Mouse (Mus musculus) liver, adult 2 months (tissue): Measurements from ENCODE around the gene Fam160b1. TPM values are rescaled to one million over a fixed set of nuclear protein-coding genes. Genes with fewer than 3 reads are reported as not detected.
A peak's percentile ranks its signal among the peaks of the same experiment; 100 is the strongest.

ENCODE experiments used
- DNase-seq: peaks from one replicate; pipeline ENCODE4 v3.0.0-alpha.2; 2011; ENCODE audit warnings: low read depth, low spot score; ENCODE audit errors: extremely low read depth
- H3K27ac ChIP-seq: fragments of 200-500 bp; replicated peaks from 2 replicates; pipeline ENCODE4 v1.5.1; 2012; ENCODE audit warnings: low read depth, mild to moderate bottlenecking, control low read depth, inconsistent platforms, low read length; ENCODE audit not compliant: insufficient read depth
- H3K27me3 ChIP-seq: fragments of 200-500 bp; 2 replicates; pipeline ENCODE4 v1.6.1; 2012; ENCODE audit warnings: mild to moderate bottlenecking, moderate library complexity, low read length, inconsistent platforms; ENCODE audit not compliant: control insufficient read depth, insufficient read depth
- H3K36me3 ChIP-seq: fragments of 200-500 bp; 2 replicates; pipeline ENCODE4 v1.6.1; 2012; ENCODE audit warnings: low read length, inconsistent platforms; ENCODE audit not compliant: control insufficient read depth, insufficient read depth
- H3K4me1 ChIP-seq: fragments of 200-500 bp; 2 replicates; pipeline ENCODE4 v1.6.1; 2011; ENCODE audit warnings: low read length; ENCODE audit not compliant: control insufficient read depth, insufficient read depth
- H3K4me3 ChIP-seq: fragments of 200-500 bp; 2 replicates; pipeline ENCODE4 v1.5.1; 2011; ENCODE audit warnings: low read depth, mild to moderate bottlenecking, control low read depth, low read length, moderate library complexity; ENCODE audit not compliant: insufficient read depth
- H3K79me2 ChIP-seq: fragments of 200-500 bp; 2 replicates; pipeline ENCODE4 v1.6.1; 2012; ENCODE audit warnings: inconsistent platforms, mild to moderate bottlenecking, low read length, moderate library complexity; ENCODE audit not compliant: control insufficient read depth, insufficient read depth
- H3K9ac ChIP-seq: fragments of 200-500 bp; 2 replicates; pipeline ENCODE4 v1.6.1; 2012; ENCODE audit warnings: low read depth, mild to moderate bottlenecking, control low read depth, inconsistent platforms, low read length
- CTCF ChIP-seq: fragments of 200-500 bp; IDR thresholded peaks from 2 replicates; pipeline ENCODE4 v1.5.1; 2011; ENCODE audit warnings: low read depth, low read length, control low read depth
- POLR2A ChIP-seq: fragments of 200-500 bp; IDR thresholded peaks from 2 replicates; pipeline ENCODE4 v1.6.1; 2011; ENCODE audit warnings: low read length, control low read depth; ENCODE audit not compliant: insufficient read depth; ENCODE audit errors: extremely low read depth
- WGBS: fragments of 180-500 bp; shearing (Covaris S2); methylation state at CpG from one replicate; pipeline ENCODE4 v1.1.7; 2018; 5-methylcytosine and 5-hydroxymethylcytosine counted together
- polyA plus RNA-seq: library from polyadenylated mRNA; depleted of rRNA; stranded (reverse); fragments of >200 nt; gene quantifications from 2 replicates; pipeline ENCODE4 v1.2.3, GENCODE M21; 2012
- total RNA-seq: library from RNA; depleted of rRNA; stranded (reverse); fragments of >200 nt; gene quantifications from 2 replicates; pipeline ENCODE4 v1.2.3, GENCODE M21; 2014

Gene Fam160b1
- total and polyA plus RNA-seq, 2 experiments = 10.9 to 18.4 TPM

GRCm38 (mm10) chr19:57375746-57376145 lies 15.3 kb downstream of the Fam160b1 start:
- no peaks in the 10 kb centered on the region for H3K27me3 ChIP-seq
- no peak for DNase-seq
- H3K9ac ChIP-seq = no peak overlapping the region
- H3K4me3 ChIP-seq = no peak overlapping the region
- H3K79me2 ChIP-seq = peaks cover 5% of the 10 kb centered on the region; the same call in 1 of the 2 replicates
- H3K4me1 ChIP-seq = peaks cover 24% of the 10 kb centered on the region
- no peak overlapping the region for H3K27ac ChIP-seq
- TF ChIP-seq POLR2A = no peak
- no peak for TF ChIP-seq CTCF
- H3K36me3 ChIP-seq = peaks cover 69% of the 10 kb centered on the region
- 94% methylated on average over 11 of the region's 11 CpGs for WGBS

GRCm38 (mm10) chr19:57377043-57377703 lies 16.7 kb downstream of the Fam160b1 start:
- Histone ChIP-seq H3K9ac (peak overlapping the region; percentile 39), H3K27ac (peak overlapping the region; percentile 88), H3K79me2 (peaks cover 5% of the 10 kb centered on the region; the same call in 1 of the 2 replicates), H3K27me3 (no peaks in the 10 kb centered on the region), H3K4me3 (no peak overlapping the region), H3K36me3 (peaks cover 71% of the 10 kb centered on the region), H3K4me1 (peaks cover 24% of the 10 kb centered on the region)
- peak; percentile 95 for DNase-seq
- WGBS = 31% methylated on average over 14 of the region's 14 CpGs
- TF ChIP-seq CTCF = no peak
- no peak for TF ChIP-seq POLR2A

DNA sequence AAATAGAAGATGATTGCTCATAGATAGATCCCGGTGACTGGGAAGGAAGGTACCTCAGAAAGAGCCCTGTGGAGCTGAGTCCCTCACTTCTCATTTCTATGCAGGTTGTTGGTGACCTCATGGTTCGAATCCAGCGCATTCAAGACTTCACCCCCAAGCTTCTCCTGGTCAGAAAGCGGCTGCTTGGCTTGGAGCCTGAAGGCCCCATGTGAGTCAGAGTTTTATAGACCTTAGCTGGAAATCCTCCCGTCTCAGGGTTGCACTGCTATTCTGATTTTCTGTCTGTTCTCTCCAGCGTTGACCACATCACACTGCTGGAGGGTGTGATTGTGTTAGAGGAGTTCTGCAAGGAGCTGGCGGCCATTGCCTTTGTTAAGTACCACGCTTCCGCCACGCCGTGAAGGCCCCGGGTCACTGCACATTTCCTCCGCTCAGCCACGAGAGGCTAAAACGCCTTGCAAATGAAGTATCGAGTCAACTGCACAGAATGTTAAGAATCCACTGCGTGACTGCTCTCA lies 25.8 kb downstream of the Fam160b1 start:
- Histone ChIP-seq H3K27me3 (no peaks in the 10 kb centered on the region), H3K27ac (no peak overlapping the region), H3K9ac (no peak overlapping the region), H3K79me2 (no peaks in the 10 kb centered on the region), H3K4me1 (no peaks in the 10 kb centered on the region), H3K36me3 (peaks cover 75% of the 10 kb centered on the region), H3K4me3 (no peak overlapping the region)
- DNase-seq = no peak
- 93% methylated on average over 17 of the region's 17 CpGs for WGBS
- no peak for TF ChIP-seq CTCF
- no peak for TF ChIP-seq POLR2A

DNA sequence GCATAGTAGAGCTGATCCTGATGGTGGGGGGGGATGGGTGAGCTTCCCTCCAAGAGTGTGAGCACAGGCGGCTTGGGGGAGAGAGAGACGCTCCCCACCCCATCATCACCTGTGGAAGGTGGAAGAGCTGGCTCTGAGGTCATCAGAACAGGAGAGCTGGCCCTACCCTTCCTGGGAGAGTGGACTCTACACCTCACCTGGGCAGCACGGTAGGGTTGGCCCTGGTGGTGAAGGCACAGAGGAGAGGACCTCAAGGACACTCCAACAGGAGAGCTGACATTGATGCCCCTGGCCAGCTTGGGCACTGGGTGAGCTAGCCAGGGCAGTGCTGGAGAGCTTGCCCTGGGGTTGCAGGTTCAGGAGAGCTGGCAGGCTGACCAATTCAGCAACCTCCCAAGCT lies 31.1 kb downstream of the Fam160b1 start:
- WGBS = 70% methylated on average over 3 of the region's 3 CpGs
- Histone ChIP-seq H3K27me3 (no peaks in the 10 kb centered on the region), H3K27ac (no peak overlapping the region), H3K79me2 (no peaks in the 10 kb centered on the region), H3K36me3 (peaks cover 29% of the 10 kb centered on the region), H3K9ac (no peak overlapping the region), H3K4me1 (peaks cover 8% of the 10 kb centered on the region), H3K4me3 (no peak overlapping the region)
- TF ChIP-seq CTCF (no peak), POLR2A (no peak)
- DNase-seq = no peak

DNA sequence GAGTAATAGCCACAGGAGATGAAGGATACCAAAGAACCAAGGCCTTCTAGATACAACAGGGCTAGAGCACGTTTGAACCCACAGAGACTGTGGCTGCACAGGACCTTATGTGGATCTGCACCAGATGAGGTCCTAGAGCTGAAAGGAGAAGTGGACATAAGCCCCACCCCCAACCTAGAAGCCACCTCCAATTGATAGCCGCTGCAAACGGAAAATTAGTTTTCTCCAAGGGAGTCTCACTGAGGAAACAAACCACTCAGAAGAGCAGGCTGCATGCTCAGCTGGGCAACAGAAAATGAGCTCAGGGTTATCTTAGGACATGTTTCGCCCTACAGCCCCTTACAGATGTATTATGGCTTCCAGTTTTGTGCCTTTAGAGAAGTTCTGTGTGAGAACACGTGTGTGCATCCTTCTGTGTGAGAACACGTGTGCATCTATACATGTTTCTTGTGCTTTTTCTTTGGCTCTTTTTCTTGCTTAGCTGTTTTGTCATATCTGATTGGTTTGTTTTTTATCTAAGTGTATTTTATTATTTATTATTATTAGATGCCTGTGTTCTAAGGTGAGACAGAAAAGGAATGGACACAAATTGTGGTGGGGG lies 33.0 kb downstream of the Fam160b1 start:
- Histone ChIP-seq H3K4me3 (no peak overlapping the region), H3K79me2 (no peaks in the 10 kb centered on the region), H3K4me1 (peaks cover 8% of the 10 kb centered on the region), H3K9ac (no peak overlapping the region), H3K27me3 (no peaks in the 10 kb centered on the region), H3K36me3 (peaks cover 14% of the 10 kb centered on the region), H3K27ac (no peak overlapping the region)
- WGBS = 88% methylated on average over 6 of the region's 6 CpGs
- TF ChIP-seq POLR2A = no peak
- no peak for TF ChIP-seq CTCF
- no peak for DNase-seq

- H3K4me1 ChIP-seq = peaks cover 8% of the 10 kb centered on the region
- DNase-seq = no peak
- H3K36me3 ChIP-seq = no peaks in the 10 kb centered on the region
- H3K79me2 ChIP-seq = no peaks in the 10 kb centered on the region
- no peaks in the 10 kb centered on the region for H3K27me3 ChIP-seq
- no peak overlapping the region for H3K9ac ChIP-seq
- 0 out of 2 replicates have a peak overlapping the region, but pooled peaks have one; percentile 2 for H3K27ac ChIP-seq
- H3K4me3 ChIP-seq = no peak overlapping the region
- no peak for TF ChIP-seq CTCF
- no peak for TF ChIP-seq POLR2A
- 52% methylated on average over 7 of the region's 7 CpGs for WGBS
Measured at GRCm38 (mm10) chr19:57396609-57397008, 36.1 kb downstream of the Fam160b1 start.
